Mouse (Mus musculus) heart, adult 2 months (tissue): ENCODE results near the gene Bud23. TPM values are rescaled to one million over a fixed set of nuclear protein-coding genes. Genes with fewer than 3 reads are reported as not detected.

Source experiments
- DNase-seq, 2 experiments: peaks; one replicate each; pipeline ENCODE4 v3.0.0; 2021
- H3K27ac ChIP-seq: fragments of 200-600 bp; 2 replicates; pipeline ENCODE4 v1.8.1; 2022
- H3K27me3 ChIP-seq: fragments of 200-500 bp; 2 replicates; pipeline ENCODE4 v1.6.1; 2012; ENCODE audit warnings: mild to moderate bottlenecking, low read length, inconsistent platforms, mixed read lengths; ENCODE audit not compliant: control insufficient read depth, insufficient read depth
- H3K36me3 ChIP-seq: fragments of 200-500 bp; 2 replicates; pipeline ENCODE4 v1.6.1; 2012; ENCODE audit warnings: low read length, inconsistent platforms; ENCODE audit not compliant: control insufficient read depth, insufficient read depth
- H3K4me1 ChIP-seq: fragments of 200-500 bp; 2 replicates; pipeline ENCODE4 v1.6.1; 2011; ENCODE audit warnings: low read length; ENCODE audit not compliant: control insufficient read depth, insufficient read depth
- H3K4me3 ChIP-seq: fragments of 200-600 bp; 2 replicates; pipeline ENCODE4 v1.8.1; 2022
- H3K79me2 ChIP-seq: fragments of 200-500 bp; replicated peaks from 2 replicates; pipeline ENCODE4 v1.6.1; 2012; ENCODE audit warnings: mild to moderate bottlenecking, inconsistent platforms, low read length, moderate library complexity, mixed read lengths; ENCODE audit not compliant: control insufficient read depth, insufficient read depth
- H3K9ac ChIP-seq: fragments of 200-500 bp; 2 replicates; pipeline ENCODE4 v1.6.1; 2012; ENCODE audit warnings: low read depth, mild to moderate bottlenecking, control low read depth, inconsistent platforms, low read length, mixed read lengths
- CTCF ChIP-seq: fragments of 200-600 bp; IDR thresholded peaks from 2 replicates; pipeline ENCODE4 v1.8.1; 2022; ENCODE audit warnings: antibody characterized with exemption, mild to moderate bottlenecking, moderate library complexity
- EP300 ChIP-seq: fragments of 200-500 bp; IDR thresholded peaks from 2 replicates; pipeline ENCODE4 v1.6.1; 2011; ENCODE audit warnings: low read depth, low read length, control low read depth; ENCODE audit not compliant: insufficient read depth
- POLR2A ChIP-seq: fragments of 200-500 bp; IDR thresholded peaks from 2 replicates; pipeline ENCODE4 v1.6.1; 2011; ENCODE audit warnings: mild to moderate bottlenecking, low read depth, low read length, control low read depth; ENCODE audit not compliant: insufficient read depth
- WGBS: fragments of 180-500 bp; shearing (Covaris S2); methylation state at CpG from one replicate; pipeline ENCODE4 v1.1.7; 2018; 5-methylcytosine and 5-hydroxymethylcytosine counted together
- intact Hi-C: fragments of 180-260 bp; cut with DNase I; formaldehyde crosslinking; loops from one replicate; pipeline ENCODE4 v1.15.1; 2025
- polyA plus RNA-seq: library from polyadenylated mRNA; depleted of rRNA; stranded (reverse); fragments of >200 nt; gene quantifications from 2 replicates; pipeline ENCODE4 v1.2.3, GENCODE M21; 2012
- total RNA-seq, 2 experiments: library from RNA; stranded (reverse); gene quantifications; 2 replicates each; pipeline ENCODE4 v1.2.3; 2021

The Bud23 gene
- total and polyA plus RNA-seq, 3 experiments, result 20.5 to 26.2 (median 21.1) TPM

GRCm38 (mm10) chr5:135079578-135079977, 14.8 kb upstream of the Bud23 start:
- TF ChIP-seq CTCF, result no peak
- TF ChIP-seq POLR2A, result no peak
- no peak for TF ChIP-seq EP300
- H3K4me1 ChIP-seq, result no peaks in the 10 kb centered on the region
- H3K4me3 ChIP-seq, result no peak overlapping the region
- no peak overlapping the region for H3K27ac ChIP-seq
- H3K79me2 ChIP-seq, result no peaks in the 10 kb centered on the region
- H3K9ac ChIP-seq, result no peak overlapping the region
- intact Hi-C loops, result no loop called here
- WGBS, result 84% methylated on average over 2 of the region's 2 CpGs
- H3K27me3 ChIP-seq, result no peaks in the 10 kb centered on the region
- H3K36me3 ChIP-seq, result no peaks in the 10 kb centered on the region
- DNase-seq, result no peak

- Histone ChIP-seq H3K27ac (no peak overlapping the region), H3K79me2 (no peaks in the 10 kb centered on the region), H3K36me3 (no peaks in the 10 kb centered on the region), H3K4me1 (no peaks in the 10 kb centered on the region), H3K4me3 (peak overlapping the region; percentile 68), H3K9ac (no peak overlapping the region), H3K27me3 (no peaks in the 10 kb centered on the region)
- WGBS, result 2% methylated on average over 11 of the region's 11 CpGs
- TF ChIP-seq CTCF, result no peak
- TF ChIP-seq POLR2A, result no peak
- TF ChIP-seq EP300, result no peak
- intact Hi-C loops, result loop anchor here (1.0 kb wide), 1 partner anchor 113 kb away; no protein-coding TSS in a partner anchor
- DNase-seq, result no peak
Observed at GRCm38 (mm10) chr5:135078482-135078810, 13.7 kb upstream of the Bud23 start.

GRCm38 (mm10) chr5:135077564-135078481, 13.1 kb upstream of the Bud23 start, which contains the start of gene Vps37d:
Gene Vps37d (minus strand): TSS chr5:135078266.
- Histone ChIP-seq H3K27me3 (no peaks in the 10 kb centered on the region), H3K79me2 (no peaks in the 10 kb centered on the region), H3K27ac (peak within 1 kb of the TSS; percentile 48), H3K4me3 (peak within 1 kb of the TSS; percentile 68), H3K36me3 (no peaks in the 10 kb centered on the region), H3K9ac (peak within 1 kb of the TSS; percentile 74), H3K4me1 (no peaks in the 10 kb centered on the region)
- peak; percentile 92 to 98 for DNase-seq
- WGBS, result 1% methylated on average over 74 of the region's 83 CpGs
- TF ChIP-seq EP300 (no peak), CTCF (peak; percentile 79)
- intact Hi-C loops, result loop anchor here (1.0 kb wide), 1 partner anchor 113 kb away; no protein-coding TSS in a partner anchor

- H3K79me2 ChIP-seq, result no peaks in the 10 kb centered on the region
- no peaks in the 10 kb centered on the region for H3K27me3 ChIP-seq
- TF ChIP-seq EP300 (no peak), CTCF (no peak), POLR2A (no peak)
- H3K27ac ChIP-seq, result no peak overlapping the region
- peak in 1 of 2 experiments; percentile 31 for DNase-seq
- no peak overlapping the region for H3K9ac ChIP-seq
- no peaks in the 10 kb centered on the region for H3K4me1 ChIP-seq
- no peak overlapping the region; the same call in 1 of the 2 replicates for H3K4me3 ChIP-seq
- WGBS, result 47% methylated on average over 14 of the region's 14 CpGs
- intact Hi-C loops, result no loop called here
- no peaks in the 10 kb centered on the region for H3K36me3 ChIP-seq
Observed at GRCm38 (mm10) chr5:135076931-135077505, 12.3 kb upstream of the Bud23 start.

GRCm38 (mm10) chr5:135076368-135076767, 11.6 kb upstream of the Bud23 start:
- intact Hi-C loops, result no loop called here
- no peaks in the 10 kb centered on the region for H3K36me3 ChIP-seq
- no peak overlapping the region for H3K9ac ChIP-seq
- no peak overlapping the region for H3K4me3 ChIP-seq
- no peaks in the 10 kb centered on the region for H3K27me3 ChIP-seq
- WGBS, result 92% methylated on average over 14 of the region's 14 CpGs
- H3K79me2 ChIP-seq, result no peaks in the 10 kb centered on the region
- no peaks in the 10 kb centered on the region for H3K4me1 ChIP-seq
- TF ChIP-seq CTCF (no peak), POLR2A (no peak), EP300 (no peak)
- DNase-seq, result no peak
- no peak overlapping the region for H3K27ac ChIP-seq

GRCm38 (mm10) chr5:135075655-135076054, 10.9 kb upstream of the Bud23 start:
- WGBS, result 66% methylated on average over 4 of the region's 4 CpGs
- no peaks in the 10 kb centered on the region for H3K4me1 ChIP-seq
- TF ChIP-seq EP300 (no peak), CTCF (peak; percentile 29)
- no peak for DNase-seq
- H3K79me2 ChIP-seq, result no peaks in the 10 kb centered on the region
- H3K4me3 ChIP-seq, result no peak overlapping the region
- no peak overlapping the region for H3K27ac ChIP-seq
- H3K27me3 ChIP-seq, result no peaks in the 10 kb centered on the region
- no peaks in the 10 kb centered on the region for H3K36me3 ChIP-seq
- no peak overlapping the region for H3K9ac ChIP-seq
- intact Hi-C loops, result loop anchor here (2.0 kb wide), 1 partner anchor 55 kb away; no protein-coding TSS in a partner anchor
